Mouse (Mus musculus): ENCODE measurements around the gene Pam.
"Not testable (repeated sequence)": the region's sequence is repeated elsewhere in the genome, so short reads cannot be mapped to it uniquely, and the experiment has no call there.

Gene Pam

DNA sequence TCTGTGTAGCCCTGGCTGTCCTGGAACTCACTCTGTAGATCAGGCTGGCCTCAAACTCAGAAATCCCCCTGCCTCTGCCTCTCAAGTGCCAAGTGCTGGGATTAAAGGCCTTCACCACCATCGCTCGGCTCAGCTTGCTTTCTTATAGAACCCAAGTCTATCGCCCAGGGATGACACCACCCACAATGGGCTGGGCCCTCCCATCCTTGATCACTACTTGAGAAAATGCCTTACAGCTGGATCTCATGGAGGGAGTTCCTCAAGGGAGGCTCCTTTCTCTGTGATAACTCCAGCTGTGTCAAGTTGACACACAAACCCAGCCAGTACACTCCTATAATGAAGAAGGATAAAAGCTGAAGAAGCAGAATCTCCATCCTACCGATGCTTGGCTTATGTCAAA lies 329.7 kb downstream of the Pam start:
- not testable (repeated sequence) for DNase-seq (ENCODE audit: low read depth)

DNA sequence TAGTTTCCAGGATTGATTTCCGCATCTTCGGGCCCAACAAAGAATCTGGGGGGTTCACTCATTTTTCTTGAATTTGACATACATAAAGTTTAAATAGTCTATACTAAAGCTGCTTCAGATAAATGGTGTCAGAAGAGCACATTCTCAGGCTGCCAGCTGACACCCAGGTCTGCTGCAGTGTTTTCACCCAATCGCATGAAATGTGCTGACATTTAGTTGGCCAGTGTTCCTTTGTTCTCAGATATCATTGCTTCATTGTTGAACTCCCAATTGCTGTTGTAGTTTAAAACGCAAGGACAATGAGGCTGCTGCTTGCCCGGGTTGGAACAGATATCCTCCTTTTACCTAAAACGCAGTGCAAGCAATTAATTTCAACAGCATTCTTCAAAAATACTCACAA lies 334.0 kb downstream of the Pam start:
- no peak for DNase-seq (ENCODE audit: low read depth)

DNA sequence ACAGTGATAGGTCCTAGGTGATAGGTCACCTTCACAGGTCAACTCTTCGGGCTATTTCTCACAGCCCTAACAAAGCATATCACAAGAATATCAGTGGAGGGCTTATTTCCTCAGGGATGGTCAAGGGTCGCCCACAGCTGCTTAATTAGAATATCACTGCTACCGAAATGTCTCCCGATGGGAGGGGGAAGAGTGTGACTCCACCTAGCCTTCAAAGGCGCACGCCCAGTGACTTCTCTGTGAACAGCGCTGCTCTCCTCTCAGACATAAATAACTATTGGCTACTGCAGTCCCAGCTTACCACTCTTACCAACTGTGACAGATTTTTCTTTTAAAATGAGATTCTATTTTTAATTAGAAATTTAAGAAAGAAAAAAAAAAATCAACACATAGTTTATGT lies 334.8 kb downstream of the Pam start:
- DNase-seq (ENCODE audit: low read depth): no peak

DNA sequence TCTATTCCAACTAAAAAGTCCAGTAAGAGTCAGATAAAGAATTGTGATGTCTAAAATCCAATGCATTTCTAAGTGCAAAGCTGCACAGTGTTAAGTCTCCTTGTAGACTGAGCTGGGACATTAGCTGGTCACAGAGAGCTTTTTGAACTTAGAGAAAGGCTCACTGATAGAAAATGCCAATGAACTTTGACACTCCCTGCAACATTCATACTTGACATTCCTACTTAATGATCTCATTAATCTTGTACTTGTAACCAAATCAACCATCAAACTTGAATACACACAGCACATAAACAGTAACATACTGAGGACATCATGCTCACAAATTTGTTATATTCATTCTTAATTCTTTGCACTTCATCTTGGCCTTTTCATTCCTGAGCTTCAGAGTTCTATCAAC lies 335.6 kb downstream of the Pam start:
- no peak for DNase-seq (ENCODE audit: low read depth)

DNA sequence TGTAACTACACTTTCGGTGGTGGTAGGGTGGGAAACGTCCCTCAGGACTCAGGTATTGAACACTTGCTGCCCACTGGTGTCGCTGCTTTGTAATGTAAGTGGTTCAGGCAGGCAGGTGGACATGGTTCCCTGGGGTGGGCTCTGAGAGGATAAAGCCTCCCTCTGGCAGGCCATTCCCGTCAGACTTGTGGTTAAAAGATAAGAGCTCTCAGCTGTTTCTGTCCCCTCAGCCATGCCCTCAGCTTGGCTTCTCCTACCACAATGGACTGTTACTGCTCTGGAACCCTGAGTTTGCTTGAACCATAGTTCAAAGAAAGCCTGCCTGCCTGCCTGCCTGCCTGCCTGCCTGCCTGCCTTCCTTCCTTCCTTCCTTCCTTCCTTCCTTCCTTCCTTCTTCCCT lies 341.1 kb downstream of the Pam start:
- no peak for DNase-seq (ENCODE audit: low read depth)

DNA sequence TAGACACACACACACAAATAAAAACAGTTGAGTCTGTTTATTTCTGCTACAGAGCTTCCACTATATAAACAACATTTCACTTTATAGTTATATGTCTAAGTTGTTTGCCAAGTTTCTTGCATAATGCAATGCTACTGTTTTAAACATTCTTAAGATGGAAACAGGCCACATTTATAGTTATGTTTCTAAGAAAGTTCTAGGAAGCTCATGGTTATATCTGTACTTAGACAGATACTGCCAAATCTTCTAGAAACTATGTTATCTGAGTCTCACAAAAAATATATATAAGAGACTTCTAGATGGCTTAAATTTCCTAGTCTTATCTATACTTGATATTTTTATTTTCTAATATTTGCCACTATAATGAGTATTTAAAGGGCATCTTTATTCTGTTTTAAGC lies 342.2 kb downstream of the Pam start:
- no peak for DNase-seq (ENCODE audit: low read depth)

DNA sequence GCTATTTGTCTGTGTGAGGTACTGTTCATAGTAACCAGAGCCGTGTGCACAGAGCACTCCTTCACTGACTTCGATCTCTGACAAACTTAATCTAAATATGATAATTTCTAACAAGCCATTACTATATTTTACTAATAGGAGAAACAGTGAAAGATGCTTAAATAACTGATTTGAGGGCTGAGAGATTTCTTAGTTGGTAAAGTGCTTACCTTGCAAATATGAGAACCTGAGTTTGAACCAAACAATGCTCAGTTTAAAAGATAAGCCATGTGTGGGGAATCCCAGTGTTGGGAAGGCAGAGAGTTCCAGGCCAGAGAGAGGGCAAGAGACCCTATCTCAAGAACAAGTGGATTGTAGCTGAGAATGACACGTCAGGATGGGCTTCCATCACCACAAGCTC lies 347.3 kb downstream of the Pam start:
- no peak for DNase-seq (ENCODE audit: low read depth)

DNA sequence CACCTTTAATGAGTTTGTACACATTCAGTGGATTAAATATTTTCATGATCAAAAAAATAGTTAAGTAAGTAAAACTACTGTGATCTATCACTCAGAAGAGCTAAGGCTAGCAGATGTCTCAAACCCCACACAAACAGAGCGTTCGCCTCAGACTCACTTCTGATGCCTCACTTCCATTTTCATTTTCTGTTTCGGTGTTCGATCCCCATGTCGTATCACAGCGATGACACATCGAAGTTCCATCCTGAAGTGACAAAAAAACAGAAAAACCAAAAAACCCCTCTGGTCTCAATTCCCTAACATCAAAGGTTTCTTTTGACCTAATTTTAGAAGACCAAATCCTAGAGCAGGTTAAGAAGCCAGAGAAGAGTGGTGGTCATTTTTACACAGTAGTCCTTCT lies 349.2 kb downstream of the Pam start:
- no peak for DNase-seq (ENCODE audit: low read depth)

DNA sequence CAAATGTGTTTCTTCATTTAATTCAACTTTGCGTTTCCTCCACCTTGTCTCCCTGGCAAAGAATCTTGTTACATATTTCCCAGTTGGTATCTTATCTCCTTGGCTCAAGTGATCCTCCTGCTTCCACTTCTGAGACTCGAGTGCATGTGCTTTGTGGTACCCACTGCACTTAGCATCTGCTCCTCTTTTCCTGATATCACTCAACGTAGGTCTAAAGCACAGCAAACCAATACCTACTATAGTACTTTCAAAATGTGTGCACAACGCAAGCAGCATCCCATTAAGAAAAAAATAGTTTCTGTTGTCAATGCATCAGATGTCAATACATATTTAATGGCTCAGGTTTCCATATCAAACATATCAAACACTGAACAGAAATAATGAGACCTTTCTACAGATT lies 349.7 kb downstream of the Pam start:
- no peak for DNase-seq (ENCODE audit: low read depth)
